8 mouse cellular contexts compared by ENCODE assay signal in the genomic region with DNA sequence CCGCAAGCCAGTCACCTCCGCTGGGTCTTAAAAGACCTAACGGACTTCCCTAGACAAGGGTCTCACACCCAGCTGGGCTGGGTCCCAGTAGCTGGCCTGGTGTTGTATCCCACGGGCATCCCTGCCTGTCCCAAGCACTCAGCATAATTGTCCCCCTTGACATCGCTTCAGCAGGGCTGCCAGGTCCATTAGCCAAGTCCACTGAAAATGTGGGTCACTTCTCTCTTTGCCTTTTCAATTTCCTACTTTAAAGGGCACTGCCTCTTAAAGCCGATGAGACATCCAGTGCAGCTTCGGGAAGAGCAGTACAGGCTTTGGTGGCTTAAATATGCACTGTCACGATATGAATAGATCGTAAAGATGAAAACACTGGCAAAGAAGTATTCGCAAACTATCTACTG. TPM values are rescaled to one million over a fixed set of nuclear protein-coding genes. Genes with fewer than 3 reads are reported as not detected.
DNase-seq lines count a peak whose midpoint lies in the region; ATAC-seq lines count a peak whose summit lies in the region.
"Had no signal": no experiment of that assay in that cellular context is flagged by ENCODE, and none has a peak within 500 bp of the region (broad histone marks: within the 10 kb centered on the region; RNA-seq: fewer than 3 reads in every experiment).

No protein-coding gene starts in this region.

- H3K9me3 ChIP-seq in hindbrain, embryonic 10.5 days, result no peaks in the 10 kb centered on the region
- no peaks in the 10 kb centered on the region for H3K9me3 ChIP-seq in neural tube, embryonic 13.5 days

- peaks cover 7% of the 10 kb centered on the region for H3K4me1 ChIP-seq in hindbrain, embryonic 10.5 days (replicated peaks)
- peaks cover 6% of the 10 kb centered on the region for H3K4me1 ChIP-seq in neural tube, embryonic 13.5 days (replicated peaks)

- peak overlapping the region; percentile 31 for H3K4me2 ChIP-seq in neural tube, embryonic 13.5 days

- intact Hi-C loops in left cerebral cortex, postnatal 4 days (cut with DNase I), result loop anchor here (5.0 kb wide), 1 partner anchor 114 kb away; no protein-coding TSS in a partner anchor
- intact Hi-C loops in left cerebral cortex, postnatal 10 days (cut with DNase I), result loop anchor here (2.0 kb wide), 2 partner anchors 70 to 114 kb away; no protein-coding TSS in a partner anchor

- DNase-seq in left cerebral cortex, postnatal 4 days, result peak; percentile 58
- DNase-seq in left cerebral cortex, postnatal 10 days (ENCODE audit: extremely low spot score in 1 of 2, low spot score in 2 of 2), result no peak
- DNase-seq in cerebellum, postnatal 36 days, result peak; percentile 55
- DNase-seq in hindbrain, embryonic 10.5 days (ENCODE audit: low spot score), result no peak
- DNase-seq in embryo, embryonic 9.5 days (ENCODE audit: extremely low spot score), result no peak

- 0 out of 2 replicates have a peak, but pooled peaks cover 1% of the 10 kb centered on the region for H3K27me3 ChIP-seq in hindbrain, embryonic 10.5 days (ENCODE audit: insufficient read depth, poor library complexity, severe bottlenecking)
- H3K27me3 ChIP-seq in neural tube, embryonic 13.5 days, result no peaks in the 10 kb centered on the region
- H3K27me3 ChIP-seq: Patski had no signal

- 0 out of 2 replicates have a peak overlapping the region, but pooled peaks have one; percentile 22 for H3K9ac ChIP-seq in neural tube, embryonic 13.5 days

- H3K27ac ChIP-seq in hindbrain, embryonic 10.5 days, result peak overlapping the region; percentile 70
- no peak overlapping the region for H3K27ac ChIP-seq in neural tube, embryonic 13.5 days (replicated peaks)

- no peak for ATAC-seq in neural tube, embryonic 13.5 days (ENCODE audit: low read depth)
- no peak for ATAC-seq in erythroid progenitor cell, adult 5-6 weeks (replicated peaks; ENCODE audit: low FRiP score, poor library complexity, severe bottlenecking)
- ATAC-seq: Patski had no signal

- H3K4me3 ChIP-seq in hindbrain, embryonic 10.5 days, result no peak overlapping the region
- H3K4me3 ChIP-seq in neural tube, embryonic 13.5 days, result no peak overlapping the region

- 77% methylated on average over 10 of the region's 10 CpGs for WGBS in hindbrain, embryonic 10.5 days
- 61% methylated on average over 10 of the region's 10 CpGs for WGBS in neural tube, embryonic 13.5 days

- H3K36me3 ChIP-seq in hindbrain, embryonic 10.5 days, result no peaks in the 10 kb centered on the region
- no peaks in the 10 kb centered on the region for H3K36me3 ChIP-seq in neural tube, embryonic 13.5 days

RNA-seq across cellular contexts. Expression of a gene that starts 7.6 kb away (rescaled TPM):
- 10 to 100 TPM; 48.2 to 49.8 TPM for total RNA-seq in left cerebral cortex, postnatal 4 days (2021)
- 10 to 100 TPM; 32.8 to 41.4 TPM for total RNA-seq in left cerebral cortex, postnatal 10 days (2021)
- 12.4 and 19.9 TPM in 2 replicates for polyA plus RNA-seq in hindbrain, embryonic 10.5 days (2016; fragmentation: Nextera tagmentation; extraction: Ambion mirVana)
- 34.7 and 35.1 TPM in 2 replicates for polyA plus RNA-seq in neural tube, embryonic 13.5 days (2015; fragmentation: Nextera tagmentation; extraction: Ambion mirVana)
- total RNA-seq in erythroid progenitor cell, adult 5-6 weeks (2015; ENCODE audit: low replicate concordance), result not detected in 2 replicates
- not detected in 2 replicates for total RNA-seq in erythroid progenitor cell, adult 5-6 weeks (2017; ENCODE audit: low replicate concordance)
- polyA plus RNA-seq: Patski had no signal

Comparison
In these comparisons a context has a peak if more than half of its experiments do, and no peak if none do; other contexts are left out.
1. DNase-seq: peak in left cerebral cortex, postnatal 4 days (single experiment) and cerebellum, postnatal 36 days (2 of 2); none in left cerebral cortex, postnatal 10 days (0 of 2), hindbrain, embryonic 10.5 days (single experiment) and embryo, embryonic 9.5 days (single experiment).
2. RNA of a gene that starts 7.6 kb away (total RNA-seq): 48.2 to 49.8 TPM in left cerebral cortex, postnatal 4 days and 32.8 to 41.4 TPM in left cerebral cortex, postnatal 10 days; not detected in erythroid progenitor cell, adult 5-6 weeks; every median in the first group is over 10 times any median in the second.